Mouse (Mus musculus): ENCODE measurements around the gene Prdx6b. TPM values are rescaled to one million over a fixed set of nuclear protein-coding genes. Genes with fewer than 3 reads are reported as not detected.

Gene Prdx6b
- total and polyA plus RNA-seq, 3 experiments: not detected

GRCm38 (mm10) chr2:80300806-80301205 lies 8.5 kb downstream of the Prdx6b start:
- no peak for DNase-seq (ENCODE audit: low spot score)
- no peak for ATAC-seq (ENCODE audit: extremely low read depth, insufficient number of reproducible peaks, low FRiP score, poor library complexity, severe bottlenecking)

GRCm38 (mm10) chr2:80303957-80304356 lies 11.7 kb downstream of the Prdx6b start:
- TF ChIP-seq CTCF (IDR thresholded peaks at IDR 0.05; ENCODE audit: low read depth, low read length) (no peak), GATA2 (IDR thresholded peaks at IDR 0.05; ENCODE audit: borderline replicate concordance, low read depth, low read length) (no peak), GATA1 (IDR thresholded peaks at IDR 0.05; ENCODE audit: borderline replicate concordance, low read length) (no peak), TAL1 (conservative IDR thresholded peaks at IDR 0.05; ENCODE audit: low read depth, low read length) (no peak)
- ATAC-seq (ENCODE audit: extremely low read depth, insufficient number of reproducible peaks, low FRiP score, poor library complexity, severe bottlenecking): no peak
- H3K4me3 ChIP-seq (ENCODE audit: low read depth, low read length): no peak overlapping the region
- DNase-seq (ENCODE audit: low spot score): no peak
- no peaks in the 10 kb centered on the region for H3K9me3 ChIP-seq (replicated peaks)
- no peaks in the 10 kb centered on the region for H3K36me3 ChIP-seq (replicated peaks)
- no peaks in the 10 kb centered on the region for H3K4me1 ChIP-seq (ENCODE audit: insufficient read depth, low read depth, low read length)
- H3K27me3 ChIP-seq (ENCODE audit: insufficient read depth, low read length): no peaks in the 10 kb centered on the region

More at GRCm38 (mm10) chr2:80300806-80301205, 8.5 kb downstream of the Prdx6b start:
- no peaks in the 10 kb centered on the region for H3K27me3 ChIP-seq (ENCODE audit: insufficient read depth, low read length)
- no peaks in the 10 kb centered on the region for H3K36me3 ChIP-seq (replicated peaks)
- no peak overlapping the region for H3K4me3 ChIP-seq (ENCODE audit: low read depth, low read length)
- no peak for TF ChIP-seq GATA2 (IDR thresholded peaks at IDR 0.05; ENCODE audit: borderline replicate concordance, low read depth, low read length)
- no peak for TF ChIP-seq GATA1 (IDR thresholded peaks at IDR 0.05; ENCODE audit: borderline replicate concordance, low read length)
- TF ChIP-seq POLR2AphosphoS5 (IDR thresholded peaks at IDR 0.05; ENCODE audit: insufficient replicate concordance, low read depth, low read length): no peak
- no peak for TF ChIP-seq TAL1 (conservative IDR thresholded peaks at IDR 0.05; ENCODE audit: low read depth, low read length)
- TF ChIP-seq CTCF (IDR thresholded peaks at IDR 0.05; ENCODE audit: low read depth, low read length): no peak
- no peaks in the 10 kb centered on the region for H3K9me3 ChIP-seq (replicated peaks)
- no peaks in the 10 kb centered on the region; the same call in 1 of the 2 replicates for H3K4me1 ChIP-seq (ENCODE audit: insufficient read depth, low read depth, low read length)

GRCm38 (mm10) chr2:80307701-80308100 lies 15.4 kb downstream of the Prdx6b start:
- ATAC-seq (ENCODE audit: extremely low read depth, insufficient number of reproducible peaks, low FRiP score, poor library complexity, severe bottlenecking): no peak

GRCm38 (mm10) chr2:80309775-80310174 lies 17.5 kb downstream of the Prdx6b start:
- H3K4me1 ChIP-seq (ENCODE audit: insufficient read depth, low read depth, low read length): peaks cover 17% of the 10 kb centered on the region
- H3K27me3 ChIP-seq (ENCODE audit: insufficient read depth, low read length): no peaks in the 10 kb centered on the region
- TF ChIP-seq CTCF (IDR thresholded peaks at IDR 0.05; ENCODE audit: low read depth, low read length) (no peak), GATA1 (IDR thresholded peaks at IDR 0.05; ENCODE audit: borderline replicate concordance, low read length) (no peak), GATA2 (IDR thresholded peaks at IDR 0.05; ENCODE audit: borderline replicate concordance, low read depth, low read length) (no peak), POLR2AphosphoS5 (IDR thresholded peaks at IDR 0.05; ENCODE audit: insufficient replicate concordance, low read depth, low read length) (no peak)
- no peak for DNase-seq (ENCODE audit: low spot score)
- H3K9me3 ChIP-seq (replicated peaks): no peaks in the 10 kb centered on the region
- ATAC-seq (ENCODE audit: extremely low read depth, insufficient number of reproducible peaks, low FRiP score, poor library complexity, severe bottlenecking): no peak
- no peaks in the 10 kb centered on the region for H3K36me3 ChIP-seq (replicated peaks)
- H3K4me3 ChIP-seq (ENCODE audit: low read depth, low read length): no peak overlapping the region

More at GRCm38 (mm10) chr2:80307701-80308100, 15.4 kb downstream of the Prdx6b start:
- DNase-seq (ENCODE audit: low spot score): no peak
- TF ChIP-seq GATA2 (IDR thresholded peaks at IDR 0.05; ENCODE audit: borderline replicate concordance, low read depth, low read length): no peak
- TF ChIP-seq CTCF (IDR thresholded peaks at IDR 0.05; ENCODE audit: low read depth, low read length): no peak
- TF ChIP-seq TAL1 (conservative IDR thresholded peaks at IDR 0.05; ENCODE audit: low read depth, low read length): no peak
- no peak for TF ChIP-seq POLR2AphosphoS5 (IDR thresholded peaks at IDR 0.05; ENCODE audit: insufficient replicate concordance, low read depth, low read length)
- no peak for TF ChIP-seq GATA1 (IDR thresholded peaks at IDR 0.05; ENCODE audit: borderline replicate concordance, low read length)
- H3K36me3 ChIP-seq (replicated peaks): no peaks in the 10 kb centered on the region
- no peaks in the 10 kb centered on the region for H3K9me3 ChIP-seq (replicated peaks)
- peaks cover 9% of the 10 kb centered on the region; the same call in 1 of the 2 replicates for H3K4me1 ChIP-seq (ENCODE audit: insufficient read depth, low read depth, low read length)
- H3K4me3 ChIP-seq (ENCODE audit: low read depth, low read length): no peak overlapping the region
- H3K27me3 ChIP-seq (ENCODE audit: insufficient read depth, low read length): no peaks in the 10 kb centered on the region

- ATAC-seq (ENCODE audit: extremely low read depth, insufficient number of reproducible peaks, low FRiP score, poor library complexity, severe bottlenecking): no peak
- TF ChIP-seq GATA2 (IDR thresholded peaks at IDR 0.05; ENCODE audit: borderline replicate concordance, low read depth, low read length) (no peak), CTCF (IDR thresholded peaks at IDR 0.05; ENCODE audit: low read depth, low read length) (no peak), POLR2AphosphoS5 (IDR thresholded peaks at IDR 0.05; ENCODE audit: insufficient replicate concordance, low read depth, low read length) (no peak), TAL1 (conservative IDR thresholded peaks at IDR 0.05; ENCODE audit: low read depth, low read length) (no peak), GATA1 (IDR thresholded peaks at IDR 0.05; ENCODE audit: borderline replicate concordance, low read length) (no peak)
- H3K4me3 ChIP-seq (ENCODE audit: low read depth, low read length): no peak overlapping the region
- no peaks in the 10 kb centered on the region for H3K27me3 ChIP-seq (ENCODE audit: insufficient read depth, low read length)
- DNase-seq (ENCODE audit: low spot score): no peak
- no peaks in the 10 kb centered on the region for H3K36me3 ChIP-seq (replicated peaks)
- H3K9me3 ChIP-seq (replicated peaks): no peaks in the 10 kb centered on the region
- H3K4me1 ChIP-seq (ENCODE audit: insufficient read depth, low read depth, low read length): peaks cover 20% of the 10 kb centered on the region
These were observed 18.5 kb downstream of the Prdx6b start for GRCm38 (mm10) chr2:80310772-80311171.

- DNase-seq (ENCODE audit: low spot score): no peak
- no peak for TF ChIP-seq POLR2AphosphoS5 (IDR thresholded peaks at IDR 0.05; ENCODE audit: insufficient replicate concordance, low read depth, low read length)
- TF ChIP-seq GATA1 (IDR thresholded peaks at IDR 0.05; ENCODE audit: borderline replicate concordance, low read length): no peak
- TF ChIP-seq TAL1 (conservative IDR thresholded peaks at IDR 0.05; ENCODE audit: low read depth, low read length): no peak
- no peak for TF ChIP-seq CTCF (IDR thresholded peaks at IDR 0.05; ENCODE audit: low read depth, low read length)
- TF ChIP-seq GATA2 (IDR thresholded peaks at IDR 0.05; ENCODE audit: borderline replicate concordance, low read depth, low read length): no peak
- Histone ChIP-seq H3K4me1 (ENCODE audit: insufficient read depth, low read depth, low read length) (peaks cover 22% of the 10 kb centered on the region), H3K9me3 (replicated peaks) (no peaks in the 10 kb centered on the region), H3K4me3 (ENCODE audit: low read depth, low read length) (no peak overlapping the region), H3K36me3 (replicated peaks) (no peaks in the 10 kb centered on the region), H3K27me3 (ENCODE audit: insufficient read depth, low read length) (no peaks in the 10 kb centered on the region)
- ATAC-seq (ENCODE audit: extremely low read depth, insufficient number of reproducible peaks, low FRiP score, poor library complexity, severe bottlenecking): no peak
These were observed 19.1 kb downstream of the Prdx6b start for GRCm38 (mm10) chr2:80311350-80311749.
